Mouse (Mus musculus): Measurements from ENCODE around the gene Prrxl1. TPM values are rescaled to one million over a fixed set of nuclear protein-coding genes. Genes with fewer than 3 reads are reported as not detected.
A peak's percentile ranks its signal among the peaks of the same experiment; 100 is the strongest.

Gene Prrxl1
- not detected for total RNA-seq (2021)

- intact Hi-C loops (cut with DNase I): loop anchor here (10.0 kb wide), 1 partner anchor 365 kb away; no protein-coding TSS in a partner anchor
- DNase-seq: peak; percentile 33
Observed at GRCm38 (mm10) chr14:32599290-32600041, at the start of gene Prrxl1. Gene Prrxl1, plus strand, starts transcription at chr14:32599407.

GRCm38 (mm10) chr14:32551854-32552253 lies 47.4 kb upstream of the Prrxl1 start:
- DNase-seq: no peak
- intact Hi-C loops (cut with DNase I): no loop called here

- intact Hi-C loops (cut with DNase I): no loop called here
- DNase-seq: no peak
Observed at GRCm38 (mm10) chr14:32553198-32553903, 45.9 kb upstream of the Prrxl1 start.

- intact Hi-C loops (cut with DNase I): no loop called here
- no peak for DNase-seq
Observed at GRCm38 (mm10) chr14:32554860-32555526, 44.2 kb upstream of the Prrxl1 start.

- intact Hi-C loops (cut with DNase I): no loop called here
- no peak for DNase-seq
Observed at GRCm38 (mm10) chr14:32561428-32561827, 37.8 kb upstream of the Prrxl1 start.

GRCm38 (mm10) chr14:32563661-32564060 lies 35.5 kb upstream of the Prrxl1 start:
- intact Hi-C loops (cut with DNase I): no loop called here
- DNase-seq: peak; percentile 20

GRCm38 (mm10) chr14:32572519-32572918 lies 26.7 kb upstream of the Prrxl1 start:
- intact Hi-C loops (cut with DNase I): loop anchor here (10.0 kb wide), 1 partner anchor 632 kb away; no protein-coding TSS in a partner anchor
- no peak for DNase-seq

GRCm38 (mm10) chr14:32578420-32578819 lies 20.8 kb upstream of the Prrxl1 start:
- intact Hi-C loops (cut with DNase I): loop anchor here (10.0 kb wide), 1 partner anchor 626 kb away; no protein-coding TSS in a partner anchor
- no peak for DNase-seq

GRCm38 (mm10) chr14:32583696-32584095 lies 15.5 kb upstream of the Prrxl1 start:
- intact Hi-C loops (cut with DNase I): loop anchor here (5.0 kb wide), 1 partner anchor 46 kb away; no protein-coding TSS in a partner anchor
- DNase-seq: no peak

GRCm38 (mm10) chr14:32587013-32587784 lies 12.0 kb upstream of the Prrxl1 start:
- peak; percentile 83 for DNase-seq
- intact Hi-C loops (cut with DNase I): no loop called here

- DNase-seq: no peak
- intact Hi-C loops (cut with DNase I): no loop called here
Observed at GRCm38 (mm10) chr14:32590377-32590776, 8.8 kb upstream of the Prrxl1 start.

- DNase-seq: peak; percentile 52
- intact Hi-C loops (cut with DNase I): no loop called here
Observed at GRCm38 (mm10) chr14:32597232-32598231, 1.7 kb upstream of the Prrxl1 start.

GRCm38 (mm10) chr14:32598437-32599219 lies 579 bp upstream of the Prrxl1 start:
- intact Hi-C loops (cut with DNase I): no loop called here
- no peak for DNase-seq

- intact Hi-C loops (cut with DNase I): loop anchor here (10.0 kb wide), 1 partner anchor 365 kb away; no protein-coding TSS in a partner anchor
- DNase-seq: peak; percentile 17
Observed at GRCm38 (mm10) chr14:32600110-32600509, 903 bp downstream of the Prrxl1 start.

- no peak for DNase-seq
- intact Hi-C loops (cut with DNase I): loop anchor here (10.0 kb wide), 1 partner anchor 359 kb away; no protein-coding TSS in a partner anchor
Observed at GRCm38 (mm10) chr14:32605508-32605907, 6.3 kb downstream of the Prrxl1 start.

GRCm38 (mm10) chr14:32606316-32606715 lies 7.1 kb downstream of the Prrxl1 start:
- DNase-seq: no peak
- intact Hi-C loops (cut with DNase I): loop anchor here (10.0 kb wide), 1 partner anchor 358 kb away; no protein-coding TSS in a partner anchor

GRCm38 (mm10) chr14:32609392-32609791 lies 10.2 kb downstream of the Prrxl1 start:
- peak; percentile 46 for DNase-seq
- intact Hi-C loops (cut with DNase I): loop anchor here (10.0 kb wide), 1 partner anchor 355 kb away; no protein-coding TSS in a partner anchor

- no peak for DNase-seq
- intact Hi-C loops (cut with DNase I): no loop called here
Observed at GRCm38 (mm10) chr14:32617253-32617652, 18.0 kb downstream of the Prrxl1 start.
